Mouse (Mus musculus): ENCODE data around the gene Olfr1221.

- TF ChIP-seq POLR2A (IDR thresholded peaks at IDR 0.05; ENCODE audit: low read depth, low read length) = no peak
- no peak for TF ChIP-seq CTCF (IDR thresholded peaks at IDR 0.05; ENCODE audit: borderline replicate concordance, insufficient read depth, low read length)
These were observed 33.7 kb downstream of the Olfr1221 start, which contains the start of gene Olfr1219 for GRCm38 (mm10) chr2:89083413-89083812.
